Mouse (Mus musculus): ENCODE measurements around the gene Sema3f. TPM values are rescaled to one million over a fixed set of nuclear protein-coding genes. Genes with fewer than 3 reads are reported as not detected.

Sema3f gene
- polyA plus RNA-seq, 1 experiment = 41.3 TPM

DNA sequence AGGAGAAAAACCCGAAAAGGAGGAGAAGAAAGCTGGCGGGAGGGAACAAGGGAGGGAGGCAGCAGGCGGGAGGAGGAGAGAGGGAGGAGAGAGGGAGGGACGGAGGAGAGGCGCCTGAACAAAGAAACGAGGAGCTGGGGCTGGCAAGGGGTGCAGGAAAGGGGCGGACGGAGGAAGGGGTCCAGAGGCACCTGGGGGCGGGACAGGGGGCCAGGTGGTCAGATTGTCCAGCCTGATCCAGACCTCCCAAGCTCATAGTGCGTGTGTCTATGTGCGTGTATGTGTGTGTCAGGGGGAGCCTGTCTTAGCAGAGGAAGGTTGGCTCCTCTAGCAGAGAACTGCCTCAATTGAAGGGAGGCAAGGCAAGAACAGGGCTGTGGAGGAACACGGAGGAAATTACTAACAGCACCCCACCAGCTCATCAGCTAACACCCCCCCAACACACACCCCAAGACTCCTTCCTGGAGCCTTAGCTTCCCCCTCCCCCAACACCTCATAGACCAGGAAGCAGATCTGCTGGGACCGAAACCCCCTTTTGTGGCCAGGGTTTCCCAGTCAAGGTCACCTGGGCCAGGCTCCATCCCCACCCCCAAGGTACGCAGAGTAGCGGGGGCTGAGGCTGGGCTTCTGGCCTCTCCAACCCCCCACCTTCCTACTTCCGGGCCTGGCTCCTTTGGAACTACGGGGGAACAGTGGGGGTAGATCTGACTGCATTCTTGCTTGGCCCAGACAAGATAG is 2.4 kb downstream of the Sema3f start:
- Histone ChIP-seq H3K27me3 (ENCODE audit: control insufficient read depth, insufficient read depth, low read length) (peaks cover 11% of the 10 kb centered on the region), H3K27ac (ENCODE audit: control insufficient read depth, insufficient read depth, low read length) (no peak overlapping the region), H3K4me3 (ENCODE audit: control insufficient read depth, insufficient read depth, low read length) (peak overlapping the region; percentile 58; the same call in 1 of the 2 replicates), H3K36me3 (ENCODE audit: control insufficient read depth, insufficient read depth, low read length) (no peaks in the 10 kb centered on the region), H3K4me1 (replicated peaks; ENCODE audit: control insufficient read depth, insufficient read depth, low read length) (peaks cover 28% of the 10 kb centered on the region)
- whole genome bisulfite sequencing = 6% methylated on average over 17 of the region's 17 CpGs
- no peak for DNase-seq
- TF ChIP-seq CTCF (IDR thresholded peaks at IDR 0.05; ENCODE audit: borderline replicate concordance, control insufficient read depth, extremely low read depth, insufficient read depth, low read length, poor library complexity) (no peak), POLR2A (IDR thresholded peaks at IDR 0.05; ENCODE audit: control insufficient read depth, extremely low read depth, insufficient read depth, low read length, poor library complexity) (no peak)

DNA sequence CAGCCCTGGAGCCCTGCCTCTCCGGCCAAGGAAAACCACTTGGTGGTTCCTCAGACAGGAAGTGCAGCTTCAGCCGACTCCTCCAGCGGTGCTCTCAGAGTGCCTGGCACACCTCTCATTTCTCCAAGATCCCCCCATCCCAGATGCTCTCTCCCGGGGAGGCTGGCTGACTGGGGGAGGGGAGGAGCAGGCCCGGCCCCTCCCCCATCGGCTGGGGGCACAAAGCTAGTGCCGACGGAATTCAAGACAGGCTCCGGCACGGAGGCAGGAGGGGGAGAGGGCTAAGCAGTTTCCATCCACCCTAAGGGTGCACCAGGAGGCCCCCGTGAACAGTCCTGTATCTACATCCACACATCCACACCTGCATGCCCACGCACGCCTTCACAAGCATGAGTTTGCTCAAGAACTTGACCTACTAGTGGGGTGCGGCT is 3.5 kb downstream of the Sema3f start:
- WGBS = 17% methylated on average over 14 of the region's 14 CpGs
- Histone ChIP-seq H3K4me3 (ENCODE audit: control insufficient read depth, insufficient read depth, low read length) (no peak overlapping the region), H3K4me1 (replicated peaks; ENCODE audit: control insufficient read depth, insufficient read depth, low read length) (peaks cover 30% of the 10 kb centered on the region), H3K27ac (ENCODE audit: control insufficient read depth, insufficient read depth, low read length) (no peak overlapping the region), H3K27me3 (ENCODE audit: control insufficient read depth, insufficient read depth, low read length) (peaks cover 11% of the 10 kb centered on the region), H3K36me3 (ENCODE audit: control insufficient read depth, insufficient read depth, low read length) (no peaks in the 10 kb centered on the region)
- no peak for TF ChIP-seq POLR2A (IDR thresholded peaks at IDR 0.05; ENCODE audit: control insufficient read depth, extremely low read depth, insufficient read depth, low read length, poor library complexity)
- TF ChIP-seq CTCF (IDR thresholded peaks at IDR 0.05; ENCODE audit: borderline replicate concordance, control insufficient read depth, extremely low read depth, insufficient read depth, low read length, poor library complexity) = no peak
- no peak for DNase-seq

DNA sequence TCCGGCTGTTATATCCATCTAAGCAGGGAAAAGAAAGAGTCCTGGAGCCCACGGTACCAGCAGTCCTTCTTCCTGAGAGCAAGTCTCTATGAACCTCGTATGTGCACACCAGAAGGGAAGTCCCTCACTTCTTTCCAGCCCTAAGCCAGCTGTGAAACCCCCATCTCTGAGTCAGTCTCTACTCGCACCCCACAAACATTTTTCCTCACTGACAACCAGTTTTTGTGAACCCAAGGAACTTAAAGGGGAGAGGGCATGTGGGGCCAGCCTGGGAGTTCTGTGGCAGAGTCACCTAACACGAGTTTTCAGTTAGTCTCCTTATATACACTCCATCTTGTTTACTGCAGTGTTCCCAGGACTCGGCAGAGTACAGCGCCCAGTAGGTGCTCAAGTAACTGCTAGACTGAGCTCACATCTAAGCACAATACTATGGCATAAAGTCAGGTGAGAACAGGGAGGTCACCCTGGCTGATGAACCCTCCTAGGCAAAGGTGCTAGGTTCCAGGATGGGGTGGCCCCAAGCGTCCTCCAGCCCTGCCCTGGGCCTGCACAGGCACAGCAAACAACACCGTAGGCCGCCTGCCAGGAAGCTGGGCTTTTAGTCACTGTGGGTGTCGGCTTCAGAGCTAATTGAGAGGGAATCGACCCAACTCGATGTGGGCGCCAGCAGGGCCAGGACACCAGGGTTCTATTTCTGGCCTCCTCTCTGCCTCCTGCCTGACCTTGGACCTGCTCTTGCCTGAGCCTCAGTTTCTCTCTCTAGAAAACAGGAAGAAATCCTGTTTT is 6.7 kb downstream of the Sema3f start:
- H3K4me1 ChIP-seq (replicated peaks; ENCODE audit: control insufficient read depth, insufficient read depth, low read length) = peaks cover 17% of the 10 kb centered on the region
- H3K27ac ChIP-seq (ENCODE audit: control insufficient read depth, insufficient read depth, low read length) = no peak overlapping the region
- DNase-seq = no peak
- peaks cover 9% of the 10 kb centered on the region for H3K27me3 ChIP-seq (ENCODE audit: control insufficient read depth, insufficient read depth, low read length)
- H3K36me3 ChIP-seq (ENCODE audit: control insufficient read depth, insufficient read depth, low read length) = no peaks in the 10 kb centered on the region
- WGBS = 83% methylated on average over 14 of the region's 14 CpGs
- TF ChIP-seq POLR2A (IDR thresholded peaks at IDR 0.05; ENCODE audit: control insufficient read depth, extremely low read depth, insufficient read depth, low read length, poor library complexity) (no peak), CTCF (IDR thresholded peaks at IDR 0.05; ENCODE audit: borderline replicate concordance, control insufficient read depth, extremely low read depth, insufficient read depth, low read length, poor library complexity) (no peak)
- no peak overlapping the region for H3K4me3 ChIP-seq (ENCODE audit: control insufficient read depth, insufficient read depth, low read length)

DNA sequence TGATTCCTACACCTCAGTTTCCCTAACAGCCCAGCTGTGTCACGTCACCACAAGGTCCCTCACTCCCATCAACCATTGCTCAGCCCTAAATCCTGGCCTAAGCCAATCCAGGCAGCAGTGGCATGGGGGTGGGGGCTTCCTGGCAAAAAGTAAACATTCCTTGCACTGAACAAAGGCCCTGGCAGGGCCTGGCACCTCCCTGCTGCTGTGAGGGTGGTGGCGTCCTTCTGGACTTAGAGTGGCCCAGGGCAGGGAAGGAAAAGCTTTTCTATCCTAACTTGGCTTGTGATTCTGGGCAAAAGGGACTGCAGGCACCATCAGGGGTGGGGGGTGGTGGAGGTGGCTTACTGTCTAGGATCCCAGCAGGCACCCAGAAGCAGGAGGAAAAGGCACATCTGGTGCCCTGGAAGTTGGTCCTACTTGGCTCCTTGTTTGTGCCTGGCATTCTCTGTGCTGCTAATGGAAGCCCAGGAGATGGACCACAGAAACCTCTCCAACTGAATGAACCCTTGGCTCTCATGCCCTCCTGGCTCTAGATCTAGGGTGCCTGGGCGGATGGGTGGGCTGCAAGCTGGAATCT is 7.6 kb downstream of the Sema3f start:
- Histone ChIP-seq H3K4me3 (ENCODE audit: control insufficient read depth, insufficient read depth, low read length) (no peak overlapping the region), H3K4me1 (replicated peaks; ENCODE audit: control insufficient read depth, insufficient read depth, low read length) (peaks cover 9% of the 10 kb centered on the region), H3K27ac (ENCODE audit: control insufficient read depth, insufficient read depth, low read length) (no peak overlapping the region), H3K36me3 (ENCODE audit: control insufficient read depth, insufficient read depth, low read length) (no peaks in the 10 kb centered on the region), H3K27me3 (ENCODE audit: control insufficient read depth, insufficient read depth, low read length) (peaks cover under 1% of the 10 kb centered on the region; the same call in 1 of the 2 replicates)
- WGBS = 97% methylated on average over 3 of the region's 3 CpGs
- no peak for TF ChIP-seq POLR2A (IDR thresholded peaks at IDR 0.05; ENCODE audit: control insufficient read depth, extremely low read depth, insufficient read depth, low read length, poor library complexity)
- TF ChIP-seq CTCF (IDR thresholded peaks at IDR 0.05; ENCODE audit: borderline replicate concordance, control insufficient read depth, extremely low read depth, insufficient read depth, low read length, poor library complexity) = no peak
- no peak for DNase-seq

DNA sequence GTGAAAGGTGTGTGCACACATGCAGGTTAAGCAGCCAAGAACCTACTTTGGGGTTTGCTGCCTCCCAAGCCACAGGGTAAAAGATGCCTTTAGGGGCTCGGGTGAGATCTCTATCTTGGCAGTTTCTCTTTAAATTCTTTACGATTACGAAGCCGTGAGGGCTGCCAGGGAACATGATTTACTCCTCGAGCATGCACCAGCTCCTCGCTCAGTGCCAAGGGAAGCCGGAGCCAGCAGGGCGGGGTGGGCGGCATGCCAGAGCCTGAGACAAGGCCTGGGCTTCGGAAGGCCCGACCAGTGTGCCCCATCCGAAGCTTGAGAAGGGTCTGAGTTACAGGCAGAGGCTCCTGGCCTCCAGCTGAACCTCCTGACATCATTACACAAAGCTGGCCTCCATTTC is 8.7 kb downstream of the Sema3f start:
- Histone ChIP-seq H3K4me1 (replicated peaks; ENCODE audit: control insufficient read depth, insufficient read depth, low read length) (0 out of 2 replicates have a peak, but pooled peaks cover 2% of the 10 kb centered on the region), H3K4me3 (ENCODE audit: control insufficient read depth, insufficient read depth, low read length) (no peak overlapping the region), H3K27ac (ENCODE audit: control insufficient read depth, insufficient read depth, low read length) (no peak overlapping the region), H3K36me3 (ENCODE audit: control insufficient read depth, insufficient read depth, low read length) (no peaks in the 10 kb centered on the region), H3K27me3 (ENCODE audit: control insufficient read depth, insufficient read depth, low read length) (no peaks in the 10 kb centered on the region)
- 76% methylated on average over 12 of the region's 12 CpGs for WGBS
- no peak for TF ChIP-seq CTCF (IDR thresholded peaks at IDR 0.05; ENCODE audit: borderline replicate concordance, control insufficient read depth, extremely low read depth, insufficient read depth, low read length, poor library complexity)
- TF ChIP-seq POLR2A (IDR thresholded peaks at IDR 0.05; ENCODE audit: control insufficient read depth, extremely low read depth, insufficient read depth, low read length, poor library complexity) = no peak
- no peak for DNase-seq

DNA sequence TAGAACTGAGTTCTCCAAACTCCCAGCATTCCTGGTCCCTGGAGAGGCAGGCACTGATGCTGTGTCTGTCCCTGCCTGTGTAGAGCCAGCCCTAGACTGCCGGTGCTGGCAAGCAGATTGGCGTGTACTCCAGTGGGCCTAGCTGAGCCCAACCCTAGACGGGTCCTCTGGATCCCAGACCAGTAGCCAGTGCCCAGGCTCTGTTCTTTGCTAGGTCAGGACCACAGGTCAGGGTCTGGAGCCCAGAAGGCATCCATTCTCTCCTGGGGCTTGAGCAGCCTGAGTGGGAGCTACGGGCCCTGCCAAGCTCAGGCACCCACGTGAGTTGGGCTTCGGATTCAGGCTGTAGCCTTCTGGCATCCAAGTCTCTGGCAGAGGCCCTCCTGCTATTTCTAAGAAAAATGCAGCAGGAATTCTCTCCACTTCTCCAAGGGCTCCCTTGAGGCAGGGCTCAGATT is 10.1 kb downstream of the Sema3f start:
- TF ChIP-seq CTCF (IDR thresholded peaks at IDR 0.05; ENCODE audit: borderline replicate concordance, control insufficient read depth, extremely low read depth, insufficient read depth, low read length, poor library complexity) (no peak), POLR2A (IDR thresholded peaks at IDR 0.05; ENCODE audit: control insufficient read depth, extremely low read depth, insufficient read depth, low read length, poor library complexity) (no peak)
- H3K4me1 ChIP-seq (replicated peaks; ENCODE audit: control insufficient read depth, insufficient read depth, low read length) = 0 out of 2 replicates have a peak, but pooled peaks cover 2% of the 10 kb centered on the region
- WGBS = 94% methylated on average over 6 of the region's 6 CpGs
- no peak overlapping the region for H3K4me3 ChIP-seq (ENCODE audit: control insufficient read depth, insufficient read depth, low read length)
- no peak overlapping the region for H3K27ac ChIP-seq (ENCODE audit: control insufficient read depth, insufficient read depth, low read length)
- no peaks in the 10 kb centered on the region for H3K36me3 ChIP-seq (ENCODE audit: control insufficient read depth, insufficient read depth, low read length)
- H3K27me3 ChIP-seq (ENCODE audit: control insufficient read depth, insufficient read depth, low read length) = no peaks in the 10 kb centered on the region
- no peak for DNase-seq
